11 mouse cellular contexts compared by ENCODE assay signal in genomic region chr11:27219715-27220699, GRCm38 (mm10).
A peak's percentile ranks its signal among the peaks of the same experiment; 100 is the strongest.
DNase-seq lines count a peak whose midpoint lies in the region; ATAC-seq and TF ChIP-seq lines count a peak whose summit lies in the region.
"Had no signal": no experiment of that assay in that cellular context is flagged by ENCODE, and none has a peak within 500 bp of the region (broad histone marks: within the 10 kb centered on the region; RNA-seq: fewer than 3 reads in every experiment).

No protein-coding gene starts in this region.

- H3K4me3 ChIP-seq in liver, embryonic 14.5 days (ENCODE audit: insufficient read depth in 1 of 2, low read depth in 2 of 2, low read length in 2 of 2), result no peak overlapping the region
- no peak overlapping the region for H3K4me3 ChIP-seq in forebrain, embryonic 16.5 days (replicated peaks; ENCODE audit: low read length)
- H3K4me3 ChIP-seq in neural tube, embryonic 15.5 days (replicated peaks), result no peak overlapping the region
- H3K4me3 ChIP-seq: neural tube, embryonic 12.5 days had no signal

- no peak overlapping the region for H3K27ac ChIP-seq in liver, embryonic 14.5 days
- no peak overlapping the region for H3K27ac ChIP-seq in forebrain, embryonic 16.5 days (ENCODE audit: low read length)
- no peak overlapping the region for H3K27ac ChIP-seq in neural tube, embryonic 15.5 days (replicated peaks)
- H3K27ac ChIP-seq: neural tube, embryonic 12.5 days had no signal

- H3K27me3 ChIP-seq in liver, embryonic 14.5 days (ENCODE audit: control insufficient read depth, insufficient read depth, low read length), result no peaks in the 10 kb centered on the region
- H3K27me3 ChIP-seq in forebrain, embryonic 16.5 days (replicated peaks; ENCODE audit: control insufficient read depth, insufficient read depth, low read length), result no peaks in the 10 kb centered on the region
- no peaks in the 10 kb centered on the region for H3K27me3 ChIP-seq in neural tube, embryonic 15.5 days (replicated peaks)

- no peak overlapping the region for H3K9ac ChIP-seq in liver, embryonic 14.5 days (replicated peaks)
- no peak overlapping the region for H3K9ac ChIP-seq in forebrain, embryonic 16.5 days (replicated peaks; ENCODE audit: low read depth, low read length)
- H3K9ac ChIP-seq in neural tube, embryonic 15.5 days (replicated peaks), result no peak overlapping the region
- H3K9ac ChIP-seq: neural tube, embryonic 12.5 days had no signal

- H3K36me3 ChIP-seq in liver, embryonic 14.5 days (replicated peaks; ENCODE audit: control insufficient read depth, insufficient read depth, low read depth), result no peaks in the 10 kb centered on the region
- no peaks in the 10 kb centered on the region for H3K36me3 ChIP-seq in forebrain, embryonic 16.5 days (ENCODE audit: control insufficient read depth, insufficient read depth)
- no peaks in the 10 kb centered on the region for H3K36me3 ChIP-seq in neural tube, embryonic 15.5 days
- H3K36me3 ChIP-seq: neural tube, embryonic 12.5 days had no signal

- H3K9me3 ChIP-seq in liver, embryonic 14.5 days (ENCODE audit: control insufficient read depth, low read length), result no peaks in the 10 kb centered on the region
- H3K9me3 ChIP-seq in forebrain, embryonic 16.5 days (ENCODE audit: control insufficient read depth, low read length), result no peaks in the 10 kb centered on the region
- no peaks in the 10 kb centered on the region for H3K9me3 ChIP-seq in neural tube, embryonic 15.5 days (replicated peaks)
- H3K9me3 ChIP-seq: neural tube, embryonic 12.5 days had no signal

- WGBS in liver, embryonic 14.5 days (ENCODE audit: insufficient replicate concordance), result 23% methylated on average over 6 of the region's 6 CpGs
- whole genome bisulfite sequencing in forebrain, embryonic 16.5 days, result 33% methylated on average over 6 of the region's 6 CpGs
- WGBS in neural tube, embryonic 15.5 days, result 44% methylated on average over 6 of the region's 6 CpGs

- H3K4me2 ChIP-seq in liver, embryonic 14.5 days (ENCODE audit: low read depth), result no peak overlapping the region
- H3K4me2 ChIP-seq in forebrain, embryonic 16.5 days (ENCODE audit: low read length), result no peak overlapping the region
- no peak overlapping the region for H3K4me2 ChIP-seq in neural tube, embryonic 15.5 days
- H3K4me2 ChIP-seq: neural tube, embryonic 12.5 days had no signal

- peak; percentile 26; the same call in 1 of the 2 replicates for TF ChIP-seq CTCF in liver, embryonic 14.5 days (IDR thresholded peaks at IDR 0.05; ENCODE audit: low read depth)

- no peaks in the 10 kb centered on the region for H3K4me1 ChIP-seq in liver, embryonic 14.5 days (replicated peaks; ENCODE audit: control insufficient read depth in 2 of 2, insufficient read depth in 2 of 2, low read length in 1 of 2)
- H3K4me1 ChIP-seq in forebrain, embryonic 16.5 days (replicated peaks; ENCODE audit: control insufficient read depth, insufficient read depth, low read length), result no peaks in the 10 kb centered on the region
- H3K4me1 ChIP-seq in neural tube, embryonic 15.5 days, result no peaks in the 10 kb centered on the region
- H3K4me1 ChIP-seq: neural tube, embryonic 12.5 days had no signal

- TF ChIP-seq EP300 in liver, embryonic 14.5 days (IDR thresholded peaks at IDR 0.05; ENCODE audit: low read depth), result no peak

- DNase-seq in cerebellum, postnatal 14 days, result peak; percentile 10 to 19
- no peak for DNase-seq in cerebellum, postnatal 4 days (ENCODE audit: low spot score in 2 of 2)
- no peak for DNase-seq in liver, embryonic 14.5 days (ENCODE audit: low read depth in 3 of 3, low spot score in 3 of 3)
- no peak for DNase-seq in liver
- DNase-seq in gastrocnemius, postnatal 25 days, result no peak
- DNase-seq in B cell, adult 2 months, result no peak
- DNase-seq: left cerebral cortex, postnatal 4 days; thymus, adult 18-20 months had no signal

- ATAC-seq in liver, embryonic 14.5 days (ENCODE audit: insufficient read depth), result no peak
- peak; percentile 81 for ATAC-seq in forebrain, embryonic 16.5 days
- peak; percentile 59 for ATAC-seq in neural tube, embryonic 15.5 days (ENCODE audit: low FRiP score)

Comparison
In these comparisons a context has a peak if more than half of its experiments do, and no peak if none do; other contexts are left out.
1. DNase-seq: peak in cerebellum, postnatal 14 days (2 of 2); none in cerebellum, postnatal 4 days (0 of 2), liver, embryonic 14.5 days (0 of 3), liver (single experiment), gastrocnemius, postnatal 25 days (single experiment) and B cell, adult 2 months (0 of 2).